Mouse (Mus musculus): ENCODE results near the gene Dmbx1.

- no peak for TF ChIP-seq CTCF (IDR thresholded peaks at IDR 0.05; ENCODE audit: insufficient read depth, low read depth, low read length)
- no peak for TF ChIP-seq POLR2A (IDR thresholded peaks at IDR 0.05; ENCODE audit: insufficient read depth, low read depth, low read length)
These were observed 60.9 kb downstream of the Dmbx1 start for GRCm38 (mm10) chr4:115878828-115879227.

Data from olfactory bulb, adult 2 months (tissue).